Mouse (Mus musculus) heart, embryonic 14.5 days (tissue): ENCODE data around the gene Sectm1a. TPM values are rescaled to one million over a fixed set of nuclear protein-coding genes. Genes with fewer than 3 reads are reported as not detected.

Experiments
- polyA plus RNA-seq: library from polyadenylated mRNA; unstranded; fragments of >200 nt; fragmentation: Nextera tagmentation; extraction: Ambion mirVana; gene quantifications from 2 replicates; pipeline ENCODE4 v1.2.1, GENCODE M21; 2014

Gene Sectm1a
- polyA plus RNA-seq, 1 experiment from 2014 or later, result not detected

Other genes starting within 250 kb of the Sectm1a start
- gene Ccdc57, start 148.3 kb downstream of the Sectm1a start, polyA plus RNA-seq, result 4.2 and 4.8 TPM in 2 replicates
- gene Slc16a3, start 132.7 kb downstream of the Sectm1a start, polyA plus RNA-seq, result 82.5 and 111 TPM in 2 replicates
- 45.1 and 45.6 TPM in 2 replicates for gene Csnk1d, start 89.9 kb downstream of the Sectm1a start, polyA plus RNA-seq
- not detected in 2 replicates for gene Cd7, start 41.8 kb downstream of the Sectm1a start, polyA plus RNA-seq
- not detected in 2 replicates for gene Sectm1b, start 17.7 kb downstream of the Sectm1a start, polyA plus RNA-seq
- not detected in 2 replicates for gene Tex19.2, start 37.5 kb upstream of the Sectm1a start, polyA plus RNA-seq
- not detected in 2 replicates for gene Tex19.1, start 64.9 kb upstream of the Sectm1a start, polyA plus RNA-seq
- 0.15 TPM in 1 of 2 replicates, not detected in the other for gene Uts2r, start 79.1 kb upstream of the Sectm1a start, polyA plus RNA-seq
- 6.7 and 8.8 TPM in 2 replicates for gene Hexdc, start 123.2 kb upstream of the Sectm1a start, polyA plus RNA-seq
- 33.3 and 34.1 TPM in 2 replicates for gene Ogfod3, start 123.5 kb upstream of the Sectm1a start, polyA plus RNA-seq
- gene Cybc1, start 148.1 kb upstream of the Sectm1a start, polyA plus RNA-seq, result 22.7 and 23.1 TPM in 2 replicates
- gene Narf, start 156.0 kb upstream of the Sectm1a start, polyA plus RNA-seq, result 57.8 and 58.0 TPM in 2 replicates
- gene Foxk2, start 178.8 kb upstream of the Sectm1a start, polyA plus RNA-seq, result 9.2 TPM in 2 replicates